Mouse (Mus musculus): Measurements from ENCODE around the gene Tsc2.

DNA sequence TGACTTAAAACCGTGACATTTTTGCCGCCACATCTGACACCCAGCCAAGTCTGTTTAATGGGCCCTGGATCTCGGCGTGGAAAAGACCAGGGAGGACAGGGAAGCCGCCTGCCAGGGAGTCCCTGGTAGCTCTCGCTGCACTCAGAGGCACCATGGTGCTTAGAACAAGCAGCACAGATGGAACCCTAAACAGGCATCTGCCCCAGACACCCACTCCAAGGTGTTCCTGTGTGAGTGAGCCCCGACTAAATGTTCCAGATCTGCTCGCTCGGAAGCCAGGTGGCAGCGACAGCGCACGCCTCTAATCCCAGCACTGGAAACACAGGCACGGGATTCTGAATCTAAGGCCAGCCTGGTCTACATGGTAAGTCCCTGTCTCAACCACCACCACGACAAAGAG lies 2.4 kb downstream of the Tsc2 start:
- TF ChIP-seq CTCF (IDR thresholded peaks at IDR 0.05) (no peak), EP300 (IDR thresholded peaks at IDR 0.05; ENCODE audit: insufficient read depth, low read depth, low read length) (no peak), POLR2A (IDR thresholded peaks at IDR 0.05; ENCODE audit: insufficient read depth, low read depth, low read length) (no peak)
